Mouse (Mus musculus) stomach, postnatal 0 days (tissue): ENCODE data around the gene Ntm.

Experiments
- CTCF ChIP-seq: IDR thresholded peaks from 2 replicates; pipeline ENCODE4 v1.5.1; 2016; ENCODE audit warnings: antibody characterized with exemption, low read depth, mild to moderate bottlenecking, moderate library complexity
- EP300 ChIP-seq: optimal IDR thresholded peaks from 2 replicates; pipeline ENCODE3; 2016; ENCODE audit warnings: antibody characterized with exemption

DNA sequence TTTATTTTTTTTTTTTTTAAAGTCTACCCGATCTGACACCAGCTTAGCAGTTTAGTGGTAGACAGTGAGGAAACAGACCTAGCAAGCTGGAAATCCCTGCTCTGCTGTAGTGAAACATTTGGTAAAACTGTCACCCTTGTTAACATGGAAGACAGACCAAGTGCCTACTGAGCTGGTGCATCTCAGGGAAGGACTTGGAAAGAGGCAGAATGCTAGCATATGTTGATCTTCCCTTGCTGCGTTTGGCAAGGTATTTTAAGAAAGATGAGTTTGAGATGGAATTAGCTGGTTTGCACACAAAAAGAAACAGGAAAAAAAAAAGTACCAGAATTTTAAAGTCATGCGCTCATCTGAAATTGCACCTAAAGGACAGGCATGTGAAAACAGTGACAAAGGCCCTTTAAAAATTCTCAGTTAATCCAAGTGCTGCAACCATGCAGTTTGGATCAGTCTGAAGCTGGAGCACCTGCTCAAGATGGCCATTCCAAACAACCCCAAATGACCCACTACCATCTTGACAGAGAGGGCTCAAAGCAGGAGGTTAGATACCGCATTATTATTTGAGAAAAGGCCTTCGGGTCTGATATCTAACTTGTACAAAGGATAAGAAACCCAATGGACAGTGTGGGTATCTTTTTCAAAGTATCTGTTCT is 400.4 kb downstream of the Ntm start:
- no peak for TF ChIP-seq CTCF
- no peak for TF ChIP-seq EP300
